Mouse (Mus musculus) embryo, embryonic 10 days (tissue): ENCODE results near the gene Rps26.
"Not testable (repeated sequence)": the region's sequence is repeated elsewhere in the genome, so short reads cannot be mapped to it uniquely, and the experiment has no call there.

Source experiments
- DNase-seq: peaks from one replicate; pipeline ENCODE4 v3.0.0-alpha.2; 2015; ENCODE audit warnings: low spot score

Rps26 gene

GRCm38 (mm10) chr10:128641871-128642270 is 15.3 kb upstream of the Rps26 start:
- no peak for DNase-seq

- no peak for DNase-seq
These were observed 14.3 kb upstream of the Rps26 start for GRCm38 (mm10) chr10:128640891-128641290.

- DNase-seq: no peak
These were observed 13.5 kb upstream of the Rps26 start for GRCm38 (mm10) chr10:128639999-128640398.

- peak; percentile 49 for DNase-seq
These were observed 10.5 kb upstream of the Rps26 start for GRCm38 (mm10) chr10:128637011-128637410.

- DNase-seq: no peak
These were observed 10.0 kb upstream of the Rps26 start for GRCm38 (mm10) chr10:128636561-128636960.

- DNase-seq: no peak
These were observed 9.2 kb upstream of the Rps26 start for GRCm38 (mm10) chr10:128635697-128636096.

- DNase-seq: no peak
These were observed 5.0 kb upstream of the Rps26 start for GRCm38 (mm10) chr10:128631571-128631970.

- DNase-seq: not testable (repeated sequence)
These were observed 3.8 kb upstream of the Rps26 start for GRCm38 (mm10) chr10:128630306-128630705.

GRCm38 (mm10) chr10:128629746-128630145 is 3.2 kb upstream of the Rps26 start:
- DNase-seq: no peak

GRCm38 (mm10) chr10:128627398-128628317 is 1.1 kb upstream of the Rps26 start:
- no peak for DNase-seq

GRCm38 (mm10) chr10:128625287-128625894 is 1.2 kb downstream of the Rps26 start:
- no peak for DNase-seq

GRCm38 (mm10) chr10:128623106-128623613 is 3.4 kb downstream of the Rps26 start:
- DNase-seq: not testable (repeated sequence)

GRCm38 (mm10) chr10:128622702-128623101 is 3.8 kb downstream of the Rps26 start:
- no peak for DNase-seq

GRCm38 (mm10) chr10:128621986-128622520 is 4.5 kb downstream of the Rps26 start:
- DNase-seq: peak; percentile 47

GRCm38 (mm10) chr10:128620241-128620640 is 6.3 kb downstream of the Rps26 start:
- DNase-seq: no peak

GRCm38 (mm10) chr10:128619148-128619547 is 7.4 kb downstream of the Rps26 start:
- not testable (repeated sequence) for DNase-seq

- DNase-seq: no peak
These were observed 8.0 kb downstream of the Rps26 start for GRCm38 (mm10) chr10:128618570-128618969.

- not testable (repeated sequence) for DNase-seq
These were observed 10.6 kb downstream of the Rps26 start for GRCm38 (mm10) chr10:128615798-128616448.

- no peak for DNase-seq
These were observed 11.6 kb downstream of the Rps26 start for GRCm38 (mm10) chr10:128614934-128615333.

- not testable (repeated sequence) for DNase-seq
These were observed 12.7 kb downstream of the Rps26 start for GRCm38 (mm10) chr10:128613820-128614219.

GRCm38 (mm10) chr10:128613154-128613440 is 13.4 kb downstream of the Rps26 start:
- no peak for DNase-seq

- DNase-seq: peak; percentile 93
These were observed 14.0 kb downstream of the Rps26 start for GRCm38 (mm10) chr10:128612433-128613153.
